Mouse (Mus musculus): ENCODE results near the gene Eps8l3.
A peak's percentile ranks its signal among the peaks of the same experiment; 100 is the strongest.
"Not testable (repeated sequence)": the region's sequence is repeated elsewhere in the genome, so short reads cannot be mapped to it uniquely, and the experiment has no call there.

Gene Eps8l3

GRCm38 (mm10) chr3:107869097-107869496, 7.9 kb upstream of the Eps8l3 start:
- H3K9me3 ChIP-seq (ENCODE audit: low read length) = peaks cover 7% of the 10 kb centered on the region
- peaks cover 33% of the 10 kb centered on the region for H3K27me3 ChIP-seq (ENCODE audit: insufficient read depth, low read length)
- peaks cover 25% of the 10 kb centered on the region for H3K4me1 ChIP-seq (replicated peaks; ENCODE audit: low read depth, low read length)
- TF ChIP-seq CTCF (conservative IDR thresholded peaks at IDR 0.05; ENCODE audit: low read length) (no peak), NANOG (IDR thresholded peaks at IDR 0.05; ENCODE audit: borderline replicate concordance, low read length) (no peak), POU5F1 (IDR thresholded peaks at IDR 0.05; ENCODE audit: borderline replicate concordance, low read length) (no peak)
- no peaks in the 10 kb centered on the region for H3K36me3 ChIP-seq (ENCODE audit: insufficient read depth, low read length)
- peak overlapping the region; percentile 23; the same call in 1 of the 2 replicates for H3K4me3 ChIP-seq (replicated peaks; ENCODE audit: low read length)

GRCm38 (mm10) chr3:107869925-107870324, 7.1 kb upstream of the Eps8l3 start:
- Histone ChIP-seq H3K27me3 (ENCODE audit: insufficient read depth, low read length) (peaks cover 41% of the 10 kb centered on the region), H3K9me3 (ENCODE audit: low read length) (peaks cover 7% of the 10 kb centered on the region), H3K36me3 (ENCODE audit: insufficient read depth, low read length) (no peaks in the 10 kb centered on the region), H3K4me1 (replicated peaks; ENCODE audit: low read depth, low read length) (peaks cover 25% of the 10 kb centered on the region), H3K4me3 (replicated peaks; ENCODE audit: low read length) (no peak overlapping the region)
- TF ChIP-seq POU5F1 (IDR thresholded peaks at IDR 0.05; ENCODE audit: borderline replicate concordance, low read length) = no peak
- no peak for TF ChIP-seq CTCF (conservative IDR thresholded peaks at IDR 0.05; ENCODE audit: low read length)
- no peak for TF ChIP-seq NANOG (IDR thresholded peaks at IDR 0.05; ENCODE audit: borderline replicate concordance, low read length)

- H3K4me1 ChIP-seq (replicated peaks; ENCODE audit: low read depth, low read length) = peaks cover 19% of the 10 kb centered on the region
- peaks cover 4% of the 10 kb centered on the region for H3K9me3 ChIP-seq (ENCODE audit: low read length)
- peak overlapping the region; percentile 32; the same call in 1 of the 2 replicates for H3K4me3 ChIP-seq (replicated peaks; ENCODE audit: low read length)
- H3K27me3 ChIP-seq (ENCODE audit: insufficient read depth, low read length) = peaks cover 45% of the 10 kb centered on the region
- TF ChIP-seq CTCF (conservative IDR thresholded peaks at IDR 0.05; ENCODE audit: low read length) (no peak), NANOG (IDR thresholded peaks at IDR 0.05; ENCODE audit: borderline replicate concordance, low read length) (no peak), POU5F1 (IDR thresholded peaks at IDR 0.05; ENCODE audit: borderline replicate concordance, low read length) (no peak)
- H3K36me3 ChIP-seq (ENCODE audit: insufficient read depth, low read length) = no peaks in the 10 kb centered on the region
These were observed 3.4 kb upstream of the Eps8l3 start for GRCm38 (mm10) chr3:107873335-107874251.

GRCm38 (mm10) chr3:107875231-107875630, 1.8 kb upstream of the Eps8l3 start:
- Histone ChIP-seq H3K27me3 (ENCODE audit: insufficient read depth, low read length) (peaks cover 46% of the 10 kb centered on the region), H3K4me1 (replicated peaks; ENCODE audit: low read depth, low read length) (peaks cover 9% of the 10 kb centered on the region), H3K4me3 (replicated peaks; ENCODE audit: low read length) (no peak overlapping the region), H3K9me3 (ENCODE audit: low read length) (no peaks in the 10 kb centered on the region), H3K36me3 (ENCODE audit: insufficient read depth, low read length) (no peaks in the 10 kb centered on the region)
- TF ChIP-seq NANOG (IDR thresholded peaks at IDR 0.05; ENCODE audit: borderline replicate concordance, low read length) = no peak
- no peak for TF ChIP-seq POU5F1 (IDR thresholded peaks at IDR 0.05; ENCODE audit: borderline replicate concordance, low read length)
- no peak for TF ChIP-seq CTCF (conservative IDR thresholded peaks at IDR 0.05; ENCODE audit: low read length)

GRCm38 (mm10) chr3:107877747-107878736, 1.0 kb downstream of the Eps8l3 start:
- TF ChIP-seq POU5F1 (IDR thresholded peaks at IDR 0.05; ENCODE audit: borderline replicate concordance, low read length) = no peak
- TF ChIP-seq CTCF (conservative IDR thresholded peaks at IDR 0.05; ENCODE audit: low read length) = no peak
- no peak for TF ChIP-seq NANOG (IDR thresholded peaks at IDR 0.05; ENCODE audit: borderline replicate concordance, low read length)
- H3K4me3 ChIP-seq (replicated peaks; ENCODE audit: low read length) = no peak overlapping the region
- H3K4me1 ChIP-seq (replicated peaks; ENCODE audit: low read depth, low read length) = peaks cover 8% of the 10 kb centered on the region
- peaks cover 61% of the 10 kb centered on the region for H3K27me3 ChIP-seq (ENCODE audit: insufficient read depth, low read length)
- no peaks in the 10 kb centered on the region for H3K9me3 ChIP-seq (ENCODE audit: low read length)
- no peaks in the 10 kb centered on the region for H3K36me3 ChIP-seq (ENCODE audit: insufficient read depth, low read length)

GRCm38 (mm10) chr3:107887674-107888495, 10.9 kb downstream of the Eps8l3 start:
- Histone ChIP-seq H3K27me3 (ENCODE audit: insufficient read depth, low read length) (peaks cover 47% of the 10 kb centered on the region), H3K4me1 (replicated peaks; ENCODE audit: low read depth, low read length) (no peaks in the 10 kb centered on the region), H3K4me3 (replicated peaks; ENCODE audit: low read length) (no peak overlapping the region), H3K9me3 (ENCODE audit: low read length) (no peaks in the 10 kb centered on the region), H3K36me3 (ENCODE audit: insufficient read depth, low read length) (no peaks in the 10 kb centered on the region)
- TF ChIP-seq CTCF (conservative IDR thresholded peaks at IDR 0.05; ENCODE audit: low read length) (no peak), POU5F1 (IDR thresholded peaks at IDR 0.05; ENCODE audit: borderline replicate concordance, low read length) (no peak), NANOG (IDR thresholded peaks at IDR 0.05; ENCODE audit: borderline replicate concordance, low read length) (no peak)

GRCm38 (mm10) chr3:107889236-107889635, 12.2 kb downstream of the Eps8l3 start:
- H3K4me1 ChIP-seq (replicated peaks; ENCODE audit: low read depth, low read length); H3K4me3 ChIP-seq (replicated peaks; ENCODE audit: low read length); H3K36me3 ChIP-seq (ENCODE audit: insufficient read depth, low read length); H3K9me3 ChIP-seq (ENCODE audit: low read length): not testable (repeated sequence)
- peaks cover 47% of the 10 kb centered on the region for H3K27me3 ChIP-seq (ENCODE audit: insufficient read depth, low read length)

Data from E14TG2a.4 (cell line).